ENCODE assay signal across 15 mouse cellular contexts in genomic region chr14:73433487-73433886, GRCm38 (mm10). TPM values are rescaled to one million over a fixed set of nuclear protein-coding genes. Genes with fewer than 3 reads are reported as not detected.
DNase-seq lines count a peak whose midpoint lies in the region; ATAC-seq and TF ChIP-seq lines count a peak whose summit lies in the region.
"Had no signal": no experiment of that assay in that cellular context is flagged by ENCODE, and none has a peak within 500 bp of the region (broad histone marks: within the 10 kb centered on the region; RNA-seq: fewer than 3 reads in every experiment).

No protein-coding gene starts in this region.

- TF ChIP-seq CTCF in kidney, adult 2 months (conservative IDR thresholded peaks at IDR 0.05; ENCODE audit: insufficient read depth, insufficient read length, low read depth, low read length): no peak

- no peak overlapping the region for H3K27ac ChIP-seq in kidney, adult 2 months (ENCODE audit: insufficient read depth, low read depth, low read length)
- H3K27ac ChIP-seq in kidney, embryonic 15.5 days: no peak overlapping the region
- no peak overlapping the region for H3K27ac ChIP-seq in intestine, embryonic 16.5 days (ENCODE audit: low read length)
- H3K27ac ChIP-seq: limb, embryonic 13.5 days; lung, embryonic 15.5 days; midbrain, embryonic 15.5 days; neural tube, embryonic 15.5 days had no signal

- H3K36me3 ChIP-seq in kidney, adult 2 months (ENCODE audit: control insufficient read depth, insufficient read depth, low read length): no peaks in the 10 kb centered on the region
- H3K36me3 ChIP-seq in kidney, embryonic 15.5 days: no peaks in the 10 kb centered on the region
- no peaks in the 10 kb centered on the region for H3K36me3 ChIP-seq in intestine, embryonic 16.5 days (ENCODE audit: control insufficient read depth, insufficient read depth, low read length)
- H3K36me3 ChIP-seq: limb, embryonic 13.5 days; lung, embryonic 15.5 days; midbrain, embryonic 15.5 days; neural tube, embryonic 15.5 days had no signal

- no peak overlapping the region for H3K4me2 ChIP-seq in kidney, embryonic 15.5 days
- no peak overlapping the region for H3K4me2 ChIP-seq in intestine, embryonic 16.5 days (ENCODE audit: low read depth, low read length)
- H3K4me2 ChIP-seq: limb, embryonic 13.5 days; lung, embryonic 15.5 days; midbrain, embryonic 15.5 days; neural tube, embryonic 15.5 days had no signal

- H3K4me1 ChIP-seq in kidney, adult 2 months (ENCODE audit: control insufficient read depth, insufficient read depth, low read length): peaks cover 5% of the 10 kb centered on the region; the same call in 1 of the 2 replicates
- H3K4me1 ChIP-seq in kidney, embryonic 15.5 days: peaks cover 4% of the 10 kb centered on the region; the same call in 1 of the 2 replicates
- no peaks in the 10 kb centered on the region for H3K4me1 ChIP-seq in intestine, embryonic 16.5 days (ENCODE audit: control insufficient read depth, insufficient read depth, low read length)
- H3K4me1 ChIP-seq: midbrain, embryonic 15.5 days; neural tube, embryonic 15.5 days had no signal

- no peak for TF ChIP-seq POLR2A in kidney, adult 2 months (IDR thresholded peaks at IDR 0.05; ENCODE audit: low read depth, low read length)

- no peak overlapping the region for H3K4me3 ChIP-seq in kidney, adult 2 months (ENCODE audit: insufficient read depth, low read depth, low read length)
- H3K4me3 ChIP-seq in kidney, embryonic 15.5 days (replicated peaks): no peak overlapping the region
- H3K4me3 ChIP-seq in intestine, embryonic 16.5 days (ENCODE audit: low read length): no peak overlapping the region
- H3K4me3 ChIP-seq: limb, embryonic 13.5 days; lung, embryonic 15.5 days; midbrain, embryonic 15.5 days; neural tube, embryonic 15.5 days had no signal

- no peak overlapping the region for H3K9ac ChIP-seq in kidney, embryonic 15.5 days
- no peak overlapping the region for H3K9ac ChIP-seq in intestine, embryonic 16.5 days (ENCODE audit: low read depth, low read length)
- H3K9ac ChIP-seq: limb, embryonic 13.5 days; lung, embryonic 15.5 days; midbrain, embryonic 15.5 days; neural tube, embryonic 15.5 days had no signal

- no peaks in the 10 kb centered on the region for H3K9me3 ChIP-seq in kidney, embryonic 15.5 days (replicated peaks)
- no peaks in the 10 kb centered on the region for H3K9me3 ChIP-seq in intestine, embryonic 16.5 days (ENCODE audit: control insufficient read depth, low read length)
- H3K9me3 ChIP-seq: limb, embryonic 13.5 days; lung, embryonic 15.5 days; midbrain, embryonic 15.5 days; neural tube, embryonic 15.5 days had no signal

- WGBS in kidney, adult 2 months: 80% methylated on average over 6 of the region's 6 CpGs
- WGBS in kidney, embryonic 15.5 days: 78% methylated on average over 6 of the region's 6 CpGs
- WGBS in intestine, embryonic 16.5 days: 70% methylated on average over 6 of the region's 6 CpGs

- H3K27me3 ChIP-seq in kidney, adult 2 months (replicated peaks; ENCODE audit: control insufficient read depth, insufficient read depth, low read length): no peaks in the 10 kb centered on the region
- H3K27me3 ChIP-seq in kidney, embryonic 15.5 days: no peaks in the 10 kb centered on the region
- no peaks in the 10 kb centered on the region for H3K27me3 ChIP-seq in intestine, embryonic 16.5 days (replicated peaks; ENCODE audit: control insufficient read depth, insufficient read depth, low read length)
- H3K27me3 ChIP-seq: limb, embryonic 13.5 days; lung, embryonic 15.5 days; midbrain, embryonic 15.5 days; neural tube, embryonic 15.5 days had no signal

- ATAC-seq in kidney, embryonic 15.5 days (replicated peaks; ENCODE audit: low FRiP score): no peak
- ATAC-seq in megakaryocyte, adult 5-6 weeks (ENCODE audit: poor library complexity, severe bottlenecking): peak; percentile 90
- no peak for ATAC-seq in intestine, embryonic 16.5 days
- ATAC-seq: forebrain, embryonic 14.5 days; midbrain, embryonic 15.5 days had no signal

- peak; percentile 58 for DNase-seq in kidney, adult 2 months
- peak; percentile 28 for DNase-seq in CD4-positive, CD25-positive, alpha-beta regulatory T cell, adult 2 months (ENCODE audit: low read depth, low spot score)
- peak; percentile 65 to 66 for DNase-seq in adrenal gland, postnatal 36 days
- no peak for DNase-seq in layer of hippocampus, adult 8-10 months (ENCODE audit: low spot score in 2 of 2)
- DNase-seq in kidney, adult 18-20 months: no peak
- DNase-seq: gastrocnemius, postnatal 25 days; right cerebral cortex, postnatal 25 days had no signal

RNA-seq across cellular contexts. Expression of gene Itm2b, which starts 48.4 kb away (rescaled TPM):
- 2,034 and 2,219 TPM in 2 replicates for polyA plus RNA-seq in kidney, adult 2 months (2012; rRNA removed)
- 910 and 925 TPM in 2 replicates for polyA plus RNA-seq in kidney, embryonic 15.5 days (2015; fragmentation: Nextera tagmentation; extraction: Ambion mirVana)
- total RNA-seq in adrenal gland, postnatal 36 days (2021): 1,000 to 10,000 TPM in 1 of 2 experiments, 100 to 1,000 TPM in 1; 995 to 1,086 TPM
- 2,082 and 2,200 TPM in 2 replicates for total RNA-seq in megakaryocyte, adult 5-6 weeks (2015)
- 1,839 and 1,925 TPM in 2 replicates for total RNA-seq in megakaryocyte, adult 5-6 weeks (2017)
- total RNA-seq in layer of hippocampus, adult 8-10 months (2022): 1,000 to 10,000 TPM in 2 of 4 experiments, 100 to 1,000 TPM in 2; 897 to 1,139 (median 988) TPM
- 702 and 717 TPM in 2 replicates for polyA plus RNA-seq in intestine, embryonic 16.5 days (2015; fragmentation: Nextera tagmentation; extraction: Ambion mirVana)

Comparison
In these comparisons a context has a peak if more than half of its experiments do, and no peak if none do; other contexts are left out.
1. DNase-seq: peak in kidney, adult 2 months (single experiment), CD4-positive, CD25-positive, alpha-beta regulatory T cell, adult 2 months (single experiment) and adrenal gland, postnatal 36 days (2 of 2); none in layer of hippocampus, adult 8-10 months (0 of 2) and kidney, adult 18-20 months (single experiment).